Mouse (Mus musculus): ENCODE data around the gene Ncr1.
A peak's percentile ranks its signal among the peaks of the same experiment; 100 is the strongest.
"Not testable (repeated sequence)": the region's sequence is repeated elsewhere in the genome, so short reads cannot be mapped to it uniquely, and the experiment has no call there.

Gene Ncr1

GRCm38 (mm10) chr7:4337509-4337908, at the start of gene Ncr1:
Gene Ncr1 (plus strand): TSS chr7:4337724.
- DNase-seq = no peak

- DNase-seq = no peak
Observed at GRCm38 (mm10) chr7:4292638-4293037, 44.9 kb upstream of the Ncr1 start.

- DNase-seq = peak in 1 of 2 experiments; percentile 11
Observed at GRCm38 (mm10) chr7:4297189-4297588, 40.3 kb upstream of the Ncr1 start.

GRCm38 (mm10) chr7:4300166-4300565, 37.4 kb upstream of the Ncr1 start:
- DNase-seq = no peak

GRCm38 (mm10) chr7:4303457-4303856, 34.1 kb upstream of the Ncr1 start:
- DNase-seq = no peak

GRCm38 (mm10) chr7:4313109-4313508, 24.4 kb upstream of the Ncr1 start:
- DNase-seq = not testable (repeated sequence)

- not testable (repeated sequence) for DNase-seq
Observed at GRCm38 (mm10) chr7:4313531-4313930, 24.0 kb upstream of the Ncr1 start.

GRCm38 (mm10) chr7:4323301-4323700, 14.2 kb upstream of the Ncr1 start:
- DNase-seq = no peak

- no peak for DNase-seq
Observed at GRCm38 (mm10) chr7:4373521-4373920, 36.0 kb downstream of the Ncr1 start.

All from spleen, adult 18-20 months (tissue).